In genomic region chr1:138716991-138717390, GRCm38 (mm10) we compare ENCODE assay signal across 21 mouse cellular contexts.
DNase-seq lines count a peak whose midpoint lies in the region; ATAC-seq and TF ChIP-seq lines count a peak whose summit lies in the region.
"Had no signal": no experiment of that assay in that cellular context is flagged by ENCODE, and none has a peak within 500 bp of the region (broad histone marks: within the 10 kb centered on the region; RNA-seq: fewer than 3 reads in every experiment).

No protein-coding gene starts in this region.

- TF ChIP-seq CTCF in lung, embryonic 14.5 days (IDR thresholded peaks at IDR 0.05; ENCODE audit: low read depth): no peak
- TF ChIP-seq CTCF in brain, embryonic 14.5 days (IDR thresholded peaks at IDR 0.05; ENCODE audit: borderline replicate concordance, extremely low read depth, insufficient read depth, insufficient read length): no peak

- DNase-seq in cerebellum, postnatal 14 days: peak; percentile 18 to 36
- DNase-seq in cerebellum, adult 9-10 months: no peak
- DNase-seq in lung, embryonic 14.5 days: peak; percentile 65
- no peak for DNase-seq in lung, postnatal 25 days (ENCODE audit: low spot score)
- peak; percentile 50 for DNase-seq in NIH3T3 (ENCODE audit: low read depth)
- DNase-seq in brain, embryonic 14.5 days (ENCODE audit: low read depth): peak; percentile 26
- no peak for DNase-seq in embryonic facial prominence, embryonic 10.5 days (ENCODE audit: low spot score)
- DNase-seq: adrenal gland, adult 8-10 months; adrenal gland, postnatal 14 days; adrenal gland, postnatal 36 days; cerebellum, adult 11 months; cerebellum, adult 2 months; cerebellum, adult 9-11 months; cerebellum, postnatal 36 days; embryo, embryonic 11 days; forebrain, postnatal 0 days had no signal

- H3K36me3 ChIP-seq in lung, embryonic 14.5 days (ENCODE audit: insufficient read depth): no peaks in the 10 kb centered on the region
- no peaks in the 10 kb centered on the region for H3K36me3 ChIP-seq in embryonic facial prominence, embryonic 10.5 days (replicated peaks)
- H3K36me3 ChIP-seq: embryonic facial prominence, embryonic 12.5 days; forebrain, embryonic 15.5 days had no signal

- no peak overlapping the region for H3K27ac ChIP-seq in lung, embryonic 14.5 days (ENCODE audit: low read depth)
- no peak overlapping the region for H3K27ac ChIP-seq in embryonic facial prominence, embryonic 10.5 days (replicated peaks)
- H3K27ac ChIP-seq: embryonic facial prominence, embryonic 12.5 days; forebrain, embryonic 13.5 days; forebrain, embryonic 15.5 days had no signal

- no peaks in the 10 kb centered on the region for H3K4me1 ChIP-seq in lung, embryonic 14.5 days (ENCODE audit: insufficient read depth)
- peaks cover 23% of the 10 kb centered on the region for H3K4me1 ChIP-seq in embryonic facial prominence, embryonic 10.5 days
- H3K4me1 ChIP-seq: embryonic facial prominence, embryonic 12.5 days; forebrain, embryonic 13.5 days; forebrain, embryonic 15.5 days had no signal

- ATAC-seq in lung, embryonic 14.5 days (ENCODE audit: insufficient read depth): no peak; the same call in 1 of the 2 replicates
- ATAC-seq: activated CD4-positive, CD25-positive, alpha-beta regulatory T cell, adult 4 months; forebrain, embryonic 13.5 days; forebrain, embryonic 15.5 days; forebrain, postnatal 0 days; Patski had no signal

- TF ChIP-seq POLR2A in brain, embryonic 14.5 days (IDR thresholded peaks at IDR 0.05; ENCODE audit: borderline replicate concordance, extremely low read depth, insufficient read depth, insufficient read length, poor library complexity, severe bottlenecking): no peak

- H3K27me3 ChIP-seq in lung, embryonic 14.5 days (ENCODE audit: insufficient read depth, low read length): no peaks in the 10 kb centered on the region
- no peaks in the 10 kb centered on the region for H3K27me3 ChIP-seq in embryonic facial prominence, embryonic 10.5 days (replicated peaks; ENCODE audit: low read depth, poor library complexity, severe bottlenecking)
- H3K27me3 ChIP-seq: embryonic facial prominence, embryonic 12.5 days; forebrain, embryonic 13.5 days; forebrain, embryonic 15.5 days; Patski had no signal

- H3K4me3 ChIP-seq in lung, embryonic 14.5 days (ENCODE audit: low read depth, low read length): no peak overlapping the region
- no peak overlapping the region for H3K4me3 ChIP-seq in embryonic facial prominence, embryonic 10.5 days
- H3K4me3 ChIP-seq: embryonic facial prominence, embryonic 12.5 days; forebrain, embryonic 13.5 days; forebrain, embryonic 15.5 days had no signal

- no peak overlapping the region for H3K4me2 ChIP-seq in lung, embryonic 14.5 days
- H3K4me2 ChIP-seq: embryonic facial prominence, embryonic 12.5 days; forebrain, embryonic 13.5 days; forebrain, embryonic 15.5 days had no signal

- WGBS in lung, embryonic 14.5 days: 39% methylated on average over 5 of the region's 5 CpGs
- 86% methylated on average over 5 of the region's 5 CpGs for WGBS in embryonic facial prominence, embryonic 10.5 days

- H3K9me3 ChIP-seq in lung, embryonic 14.5 days (ENCODE audit: low read depth, low read length): no peaks in the 10 kb centered on the region
- no peaks in the 10 kb centered on the region for H3K9me3 ChIP-seq in embryonic facial prominence, embryonic 10.5 days
- H3K9me3 ChIP-seq: embryonic facial prominence, embryonic 12.5 days; forebrain, embryonic 13.5 days; forebrain, embryonic 15.5 days had no signal

- H3K9ac ChIP-seq in lung, embryonic 14.5 days: no peak overlapping the region
- H3K9ac ChIP-seq: embryonic facial prominence, embryonic 12.5 days; forebrain, embryonic 13.5 days; forebrain, embryonic 15.5 days; forebrain, postnatal 0 days had no signal

Comparison
In these comparisons a context has a peak if more than half of its experiments do, and no peak if none do; other contexts are left out.
1. DNase-seq: peak in cerebellum, postnatal 14 days (2 of 2), lung, embryonic 14.5 days (single experiment), NIH3T3 (single experiment) and brain, embryonic 14.5 days (single experiment); none in cerebellum, adult 9-10 months (single experiment), lung, postnatal 25 days (single experiment) and embryonic facial prominence, embryonic 10.5 days (single experiment).